Mouse (Mus musculus): ENCODE measurements around the gene Zfp72.

DNA sequence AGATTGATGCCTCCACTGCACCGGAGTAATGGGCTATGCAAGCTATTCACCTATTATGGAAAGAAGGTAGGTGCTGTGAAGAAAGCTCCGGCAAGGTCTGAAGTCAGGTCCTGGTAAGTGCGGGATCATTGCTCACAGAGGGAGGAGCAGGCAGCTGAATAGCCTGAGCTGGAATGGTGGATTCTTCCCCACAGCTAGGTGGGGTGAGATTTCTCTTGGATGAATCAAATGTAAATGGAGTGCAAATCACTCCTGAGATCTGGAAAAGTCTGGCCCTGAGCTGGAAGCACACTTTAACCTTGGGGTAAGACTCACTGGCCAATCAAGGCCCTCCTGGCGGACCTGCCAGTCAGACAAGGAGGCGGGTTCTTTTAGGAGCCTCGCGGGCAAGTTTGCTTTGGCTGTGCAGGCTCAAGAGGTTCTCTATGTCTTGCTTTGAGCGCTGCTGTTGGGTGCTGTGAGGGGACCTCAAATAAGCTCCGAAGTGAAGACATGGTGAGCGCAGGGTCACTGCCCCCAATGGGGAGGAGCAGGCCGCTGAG lies 8.7 kb upstream of the Zfp72 start, which contains the start of gene Ftl1-ps1:
- no peak for TF ChIP-seq POLR2A (IDR thresholded peaks at IDR 0.05; ENCODE audit: low read depth, low read length)
- TF ChIP-seq CTCF (IDR thresholded peaks at IDR 0.05; ENCODE audit: extremely low read depth, insufficient read length, insufficient replicate concordance, low read depth, low read length), result no peak
